Mouse (Mus musculus): Measurements from ENCODE around the gene Olfr94.

GRCm38 (mm10) chr17:37218486-37218885 lies 17.7 kb upstream of the Olfr94 start:
- no peak for TF ChIP-seq ZC3H11A (IDR thresholded peaks at IDR 0.05; ENCODE audit: borderline replicate concordance, low read depth, low read length)
- TF ChIP-seq HCFC1 (IDR thresholded peaks at IDR 0.05; ENCODE audit: borderline replicate concordance, insufficient read depth, low read length): no peak
- no peak for TF ChIP-seq CHD2 (IDR thresholded peaks at IDR 0.05; ENCODE audit: low read depth, low read length)
- TF ChIP-seq MAFK (IDR thresholded peaks at IDR 0.05; ENCODE audit: insufficient read depth, low read depth, low read length): no peak
- TF ChIP-seq ZNF384 (IDR thresholded peaks at IDR 0.05; ENCODE audit: low read depth, low read length): no peak

Data from ES-E14 (cell line).